Comparison of ENCODE assay signal across 16 mouse cellular contexts in the genomic region with DNA sequence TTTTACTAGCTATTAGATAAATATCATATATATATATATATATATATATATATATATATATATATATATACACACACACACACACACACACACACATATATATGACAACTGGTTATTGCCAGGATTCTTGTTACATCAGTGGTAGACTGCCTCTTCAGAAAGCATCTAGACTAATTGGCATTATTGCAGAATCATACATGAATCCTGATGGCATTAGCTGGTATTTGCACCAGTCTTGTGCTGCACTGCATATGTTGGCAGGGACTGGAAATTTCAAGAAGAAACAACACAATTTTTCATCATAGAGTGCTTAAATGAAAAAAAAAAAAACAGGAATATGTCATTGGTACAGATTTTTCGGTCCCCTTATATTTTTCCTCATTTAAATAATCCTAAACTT.
"Had no signal": no experiment of that assay in that cellular context is flagged by ENCODE, and none has a peak within 500 bp of the region (broad histone marks: within the 10 kb centered on the region; RNA-seq: fewer than 3 reads in every experiment).

No protein-coding gene starts in this region.

- H3K4me2 ChIP-seq: neural tube, embryonic 13.5 days; neural tube, embryonic 15.5 days; stomach, embryonic 15.5 days had no signal

- DNase-seq: retina, postnatal 1 day; right cerebral cortex, adult 18-20 months; right cerebral cortex, postnatal 14 days; right cerebral cortex, postnatal 25 days; right cerebral cortex, postnatal 4 days; spleen, adult 18-20 months; thymus, adult 18-20 months; thymus, adult 2 months; thymus, postnatal 14 days; thymus, postnatal 25 days; thymus, postnatal 36 days; thymus, postnatal 4 days had no signal

- H3K9ac ChIP-seq: neural tube, embryonic 13.5 days; neural tube, embryonic 15.5 days; stomach, embryonic 15.5 days had no signal

- H3K4me3 ChIP-seq: neural tube, embryonic 13.5 days; neural tube, embryonic 15.5 days; stomach, embryonic 15.5 days had no signal

- H3K36me3 ChIP-seq: neural tube, embryonic 13.5 days; neural tube, embryonic 15.5 days; stomach, embryonic 15.5 days had no signal

- H3K27me3 ChIP-seq: neural tube, embryonic 13.5 days; neural tube, embryonic 15.5 days; stomach, embryonic 15.5 days had no signal

- H3K9me3 ChIP-seq: neural tube, embryonic 13.5 days; neural tube, embryonic 15.5 days; stomach, embryonic 15.5 days had no signal

- H3K27ac ChIP-seq: neural tube, embryonic 13.5 days; neural tube, embryonic 15.5 days; stomach, embryonic 15.5 days; stomach, postnatal 0 days had no signal

- H3K4me1 ChIP-seq: neural tube, embryonic 13.5 days; neural tube, embryonic 15.5 days; stomach, embryonic 15.5 days had no signal
